Mouse (Mus musculus) inflammation-experienced regulatory T-cells, adult 6 months (primary cell): ENCODE data around the gene Castor1. TPM values are rescaled to one million over a fixed set of nuclear protein-coding genes. Genes with fewer than 3 reads are reported as not detected.

ENCODE experiments used
- ATAC-seq: one replicate; pipeline ENCODE4 v1.8.0; 2017
- polyA plus RNA-seq, 3 experiments: library from polyadenylated mRNA; unstranded; fragments of 100-300 nt; shearing (Covaris generic); gene quantifications; one replicate each; pipeline ENCODE4 v1.2.1; 2017

Gene Castor1
- polyA plus RNA-seq, 3 experiments from 2014 or later: 25.7 to 42.0 (median 37.8) TPM

DNA sequence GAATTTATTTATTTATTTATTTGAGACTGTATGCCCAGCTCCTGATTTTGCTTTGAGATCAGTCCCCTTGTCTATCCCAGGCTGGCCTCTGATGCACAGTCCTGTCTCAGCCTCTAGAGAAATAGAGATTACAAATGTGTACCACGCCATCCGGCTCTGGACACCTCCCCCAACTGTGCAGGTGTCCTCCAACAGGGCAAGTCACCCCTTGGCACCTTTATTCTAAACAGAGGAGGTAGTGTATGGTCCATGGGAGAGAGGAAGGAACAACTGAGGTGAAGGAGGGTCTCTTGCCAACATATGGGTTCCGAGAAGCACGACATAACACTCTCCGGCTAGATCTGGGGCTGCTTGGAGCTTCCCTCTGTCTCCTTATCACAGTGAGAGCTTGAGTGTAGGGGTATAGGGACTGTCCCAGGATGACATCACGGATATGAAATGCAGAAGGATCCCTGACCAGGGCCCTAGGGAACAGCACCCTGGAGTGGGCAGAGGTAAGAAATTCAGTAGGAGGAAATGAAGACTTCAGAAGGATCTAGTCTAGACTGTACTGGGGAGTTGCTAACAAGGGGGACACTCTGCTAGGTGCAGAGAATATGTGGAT, 17.1 kb downstream of the Castor1 start:
- ATAC-seq: no peak

DNA sequence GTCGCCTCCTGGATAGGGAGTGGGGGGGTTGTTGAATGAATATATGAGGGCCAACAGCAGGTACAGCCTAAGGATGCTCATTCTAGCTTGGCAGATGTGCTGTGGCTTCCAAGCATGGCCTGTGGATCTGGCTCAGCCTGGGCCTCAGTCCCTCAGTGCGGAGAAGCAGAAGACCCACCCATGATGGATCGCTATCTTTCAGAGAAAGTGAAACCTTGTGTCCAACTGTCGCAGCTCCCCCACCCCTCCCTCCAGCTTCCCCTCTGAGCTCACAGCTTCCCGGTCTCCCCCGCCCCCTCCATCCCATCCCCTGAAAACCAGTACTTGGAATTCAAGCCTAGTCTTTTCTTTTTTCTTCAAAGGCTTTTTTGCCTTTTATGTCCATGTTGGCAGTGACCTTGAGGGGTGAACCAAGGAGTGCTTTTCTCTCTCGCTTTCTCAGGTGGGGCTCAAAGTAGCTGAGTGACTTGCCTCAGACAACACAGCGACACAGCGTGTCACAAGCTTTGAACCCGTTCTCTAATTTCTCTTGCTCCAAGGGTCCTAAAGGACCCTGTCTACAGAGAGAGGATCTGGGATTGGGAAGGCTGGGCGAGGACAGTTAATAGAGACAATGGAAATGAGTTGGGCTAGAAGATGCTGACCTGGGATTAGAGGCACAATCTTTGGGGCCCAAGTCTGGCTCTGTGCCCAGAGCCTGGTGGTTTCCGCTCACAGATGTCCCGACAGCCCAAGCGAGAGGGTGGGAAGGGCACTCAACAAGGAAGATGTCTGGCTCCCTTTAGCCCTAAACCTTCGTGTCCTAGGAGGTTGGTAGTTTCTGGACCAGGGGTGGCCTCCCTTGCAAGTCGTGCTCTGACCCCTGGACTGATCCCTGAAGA, 17.9 kb downstream of the Castor1 start, which contains the start of gene Osm:
TSS of gene Osm (plus strand) at position 756 of the 881 bp plus-strand sequence.
- ATAC-seq: peak; percentile 50

DNA sequence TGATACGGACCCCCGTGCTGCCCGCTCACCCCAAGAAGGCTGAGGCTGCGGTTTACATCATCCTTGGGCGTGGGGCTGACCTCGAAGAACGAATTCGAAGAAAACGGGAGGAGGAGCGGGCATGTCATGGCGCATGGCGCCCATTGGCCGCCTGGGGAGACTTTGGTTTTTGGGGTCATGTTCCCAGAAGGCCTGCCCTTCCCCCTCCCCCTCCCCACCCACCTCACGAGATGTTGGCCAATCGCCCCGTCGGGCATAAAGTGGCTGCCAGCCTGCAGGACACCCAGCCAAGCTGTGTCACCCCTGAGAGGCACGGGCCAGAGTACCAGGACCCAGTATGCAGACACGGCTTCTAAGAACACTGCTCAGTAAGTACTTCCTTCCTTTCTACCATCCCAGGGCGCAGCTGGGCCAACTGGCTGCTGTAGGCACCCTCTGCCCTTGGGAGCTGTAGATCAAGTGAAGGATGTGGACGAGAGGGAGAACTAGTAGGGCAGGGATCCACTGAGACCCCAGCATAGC, 18.6 kb downstream of the Castor1 start:
- peak; percentile 19 for ATAC-seq

DNA sequence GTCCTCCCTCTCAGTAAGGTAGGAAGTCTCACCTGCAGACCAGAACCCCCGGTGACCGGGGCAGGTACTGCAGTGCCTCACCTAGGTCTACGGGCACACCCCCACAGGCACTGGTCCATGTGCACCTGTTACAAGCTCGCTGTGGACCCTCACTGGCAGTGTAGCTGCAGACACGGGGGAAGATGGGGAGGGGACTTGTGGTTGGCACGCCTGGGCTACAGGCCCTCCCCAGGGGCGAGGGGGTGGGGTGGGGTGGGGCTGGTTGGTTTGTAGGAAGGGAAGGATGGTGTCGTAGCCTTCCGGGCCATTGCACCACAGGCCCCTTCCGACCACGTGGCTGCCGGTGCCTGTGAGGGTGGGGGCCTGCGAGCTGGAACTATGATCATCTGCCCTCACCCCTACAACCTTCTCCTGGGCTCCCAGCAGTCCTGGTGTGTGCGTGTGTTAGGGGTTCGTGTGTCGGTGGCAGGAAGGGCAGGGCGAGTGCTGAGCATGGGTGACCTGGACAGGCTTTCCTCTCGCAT, 19.4 kb downstream of the Castor1 start:
- peak; percentile 80 for ATAC-seq

DNA sequence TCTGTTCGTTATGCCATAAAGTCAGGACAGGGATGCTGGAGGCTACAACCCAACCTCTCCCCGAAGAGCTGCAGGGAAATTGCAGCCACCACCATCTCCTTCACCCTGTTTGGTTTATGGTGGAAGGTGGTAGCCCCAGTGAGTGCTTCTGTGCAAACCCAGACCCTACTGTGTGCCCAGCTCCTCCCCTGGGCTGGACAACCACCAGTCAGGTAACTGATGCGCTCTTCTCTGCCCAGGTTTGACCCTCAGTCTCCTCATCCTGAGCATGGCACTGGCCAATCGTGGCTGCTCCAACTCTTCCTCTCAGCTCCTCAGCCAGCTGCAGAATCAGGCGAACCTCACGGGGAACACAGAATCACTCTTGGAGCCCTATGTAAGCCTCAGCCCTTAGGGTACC, 20.1 kb downstream of the Castor1 start:
- ATAC-seq: no peak

DNA sequence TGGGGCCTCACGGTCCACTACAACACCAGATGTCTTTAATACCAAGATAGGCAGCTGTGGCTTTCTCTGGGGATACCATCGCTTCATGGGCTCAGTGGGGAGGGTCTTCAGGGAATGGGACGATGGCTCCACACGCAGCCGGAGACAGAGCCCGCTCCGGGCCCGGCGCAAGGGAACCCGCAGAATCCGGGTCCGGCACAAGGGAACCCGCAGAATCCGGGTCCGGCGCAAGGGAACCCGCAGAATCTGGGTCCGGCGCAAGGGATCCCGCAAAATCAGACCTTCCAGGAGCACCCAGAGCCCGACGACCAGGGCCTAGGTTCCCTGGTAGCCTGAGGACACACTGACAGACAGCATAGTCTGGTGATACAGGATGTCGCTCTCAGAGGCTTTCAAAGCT, 21.7 kb downstream of the Castor1 start:
- ATAC-seq: no peak

DNA sequence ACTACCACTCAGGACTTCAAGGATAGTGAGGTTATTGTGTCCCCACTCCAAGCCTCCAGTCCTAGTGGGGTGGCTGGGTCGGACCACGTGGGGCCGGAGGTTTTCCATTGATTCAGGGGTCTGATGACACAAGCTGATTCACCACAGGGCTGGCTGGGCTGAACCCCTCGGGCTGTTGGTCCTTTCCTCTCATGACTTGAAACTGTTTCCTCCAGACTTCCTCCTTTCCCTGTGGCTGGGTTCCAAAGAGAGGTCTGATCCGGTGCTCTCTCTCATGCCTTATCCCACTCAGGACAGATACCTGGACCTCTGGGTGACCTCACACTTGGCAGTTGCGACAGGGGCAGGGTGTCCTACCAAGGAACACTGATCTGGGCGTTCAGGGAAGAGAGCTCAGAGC, 22.1 kb downstream of the Castor1 start:
- ATAC-seq: no peak

DNA sequence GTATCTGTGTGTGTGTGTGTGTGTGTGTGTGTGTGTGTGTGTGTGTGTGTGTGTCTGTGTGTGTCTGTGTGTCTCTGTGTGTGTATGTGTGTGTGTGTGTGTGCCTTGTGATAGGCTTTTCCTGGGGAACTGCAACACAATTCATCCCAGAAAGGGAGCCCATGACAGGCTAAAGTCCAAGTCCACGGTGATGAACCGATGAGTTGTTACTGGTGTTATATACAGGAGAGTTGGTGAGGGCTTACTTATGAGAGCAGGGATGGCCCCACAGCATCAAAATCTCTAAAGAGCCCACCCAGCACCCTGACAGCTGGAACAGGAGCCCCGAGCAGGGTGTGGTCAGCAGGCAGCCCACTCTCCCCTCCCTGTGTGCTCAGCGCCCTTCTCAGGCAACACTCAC, 23.2 kb downstream of the Castor1 start:
- ATAC-seq: no peak

DNA sequence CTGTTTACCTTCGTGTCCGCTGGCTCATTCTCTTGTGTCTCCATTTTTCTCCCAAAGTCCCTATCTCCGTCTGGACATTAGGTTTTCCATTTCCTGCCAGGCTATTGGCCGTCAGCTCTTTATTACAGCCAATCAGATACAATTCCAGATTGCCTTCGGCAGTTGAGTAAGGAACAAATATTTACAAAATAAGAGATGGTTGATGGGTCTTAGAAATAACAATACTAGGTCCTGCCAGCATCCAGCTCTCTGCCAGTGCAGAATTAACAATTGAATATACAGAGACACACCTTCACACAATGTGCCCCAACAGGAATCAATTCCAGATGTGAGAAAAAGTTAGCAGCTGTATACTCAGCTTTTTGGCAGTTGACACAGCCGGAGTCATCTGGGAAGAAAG, 28.1 kb downstream of the Castor1 start:
- ATAC-seq: no peak

DNA sequence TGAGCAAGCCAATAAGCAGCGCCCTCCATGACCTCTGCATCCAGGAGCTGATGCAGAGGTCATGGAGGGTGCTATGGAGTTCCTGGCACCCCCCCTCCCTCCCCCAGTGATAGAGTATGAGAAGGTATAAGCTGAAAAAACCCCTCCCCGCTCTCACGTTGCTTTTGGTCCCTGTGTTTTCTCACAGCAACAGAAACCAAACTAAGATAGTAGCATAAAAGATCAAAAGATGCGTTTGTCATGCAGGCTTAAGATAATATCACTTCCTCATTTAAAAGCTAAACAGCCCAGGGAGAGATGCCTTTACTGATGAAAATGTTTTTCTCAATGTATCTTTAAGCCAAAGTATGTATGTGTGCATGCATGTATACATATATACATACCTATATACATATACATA, 28.6 kb downstream of the Castor1 start:
- peak; percentile 77 for ATAC-seq

DNA sequence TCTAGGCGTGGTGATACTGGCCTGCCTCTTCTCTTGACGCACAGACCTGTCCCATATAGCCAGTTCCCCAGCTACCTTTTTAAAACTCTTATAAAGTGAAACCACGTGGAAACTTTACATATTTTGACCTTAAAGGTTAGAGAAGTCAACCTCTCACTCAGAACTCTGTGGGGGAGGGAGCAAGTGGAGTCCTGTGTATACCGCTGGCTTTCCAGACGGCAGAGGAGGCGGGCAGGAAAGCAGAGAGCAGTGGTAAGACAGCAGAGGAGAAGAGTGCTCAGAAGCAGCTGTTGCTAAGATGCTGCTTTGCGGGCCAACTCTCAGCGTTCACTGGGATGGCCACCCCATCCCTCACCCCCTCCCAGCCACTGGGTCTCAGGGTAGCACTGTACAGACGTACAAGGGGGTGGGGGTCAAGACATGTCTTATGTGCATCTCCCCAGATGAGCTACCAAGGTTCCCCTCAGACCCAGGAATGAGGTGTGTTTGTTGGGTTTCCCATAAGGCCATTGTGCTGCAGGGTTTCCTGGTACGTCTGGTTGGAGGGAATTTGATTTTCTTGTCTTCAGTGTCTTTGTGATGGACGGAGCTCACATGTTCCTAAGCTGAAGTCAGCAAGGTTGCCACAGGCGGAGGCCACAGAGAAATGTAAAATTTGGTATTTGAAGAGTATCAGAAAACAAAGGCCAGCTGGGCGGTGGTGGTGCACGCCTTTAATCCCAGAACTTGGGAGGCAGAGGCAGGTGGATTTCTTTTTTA, 29.4 kb downstream of the Castor1 start:
- ATAC-seq: peak; percentile 72

DNA sequence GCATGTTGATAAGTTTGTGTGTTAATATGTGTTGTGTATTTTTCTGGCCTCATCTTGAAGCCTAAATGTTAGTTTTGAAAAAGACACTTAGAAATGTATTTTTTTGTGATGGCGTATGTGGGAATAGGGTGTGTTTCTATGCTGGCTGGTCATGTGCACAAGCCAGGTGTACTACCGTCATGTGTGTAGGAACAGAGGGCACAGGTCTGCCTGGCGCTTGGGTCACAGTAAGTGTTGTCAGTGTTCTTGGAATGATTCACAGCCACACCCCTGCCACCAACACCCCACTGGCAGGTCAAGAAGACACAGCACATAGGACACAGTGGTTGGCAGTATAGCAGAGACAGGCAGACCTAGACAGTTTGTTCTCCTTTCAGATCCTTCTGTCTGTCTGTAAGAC, 31.1 kb downstream of the Castor1 start:
- no peak for ATAC-seq

DNA sequence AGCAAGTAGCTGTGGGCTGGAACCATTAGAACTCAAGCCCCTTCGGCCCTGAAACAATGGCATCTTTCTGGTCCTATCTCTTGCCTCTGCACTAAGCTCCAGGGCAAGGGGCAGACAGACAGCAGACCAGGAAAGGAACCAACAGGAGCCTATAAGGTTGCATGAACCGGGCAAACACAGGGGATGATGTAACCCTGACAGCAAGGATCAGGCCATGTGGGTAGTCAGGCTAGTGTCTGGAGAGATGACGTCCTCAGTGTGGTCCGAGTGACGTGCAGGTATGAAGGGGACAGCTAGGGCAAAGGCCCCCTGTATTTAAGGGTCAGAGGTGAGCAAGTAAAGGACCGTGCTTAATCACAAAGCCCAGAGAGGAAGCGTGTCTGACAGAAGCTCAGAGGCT, 32.3 kb downstream of the Castor1 start:
- ATAC-seq: no peak

DNA sequence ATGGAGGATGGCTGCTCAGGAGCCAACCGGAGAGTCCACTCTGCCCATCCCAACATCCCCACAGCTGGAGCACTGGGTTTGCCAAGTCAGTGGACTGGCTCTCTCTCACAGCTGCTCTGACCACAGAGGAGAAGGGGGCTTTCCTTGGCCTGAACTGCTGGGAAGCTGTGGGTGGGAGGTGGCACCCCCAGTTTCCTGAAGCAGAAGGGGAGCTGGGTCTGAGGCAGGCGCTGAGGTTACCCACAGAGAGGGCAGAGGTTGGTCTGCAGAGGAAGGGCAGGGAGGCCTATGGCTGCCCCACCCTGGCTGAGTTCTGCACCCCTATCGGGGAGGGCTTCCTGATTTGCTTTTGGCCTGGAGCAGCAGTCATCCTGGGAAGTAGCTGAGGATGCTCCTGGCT, 33.4 kb downstream of the Castor1 start:
- no peak for ATAC-seq

DNA sequence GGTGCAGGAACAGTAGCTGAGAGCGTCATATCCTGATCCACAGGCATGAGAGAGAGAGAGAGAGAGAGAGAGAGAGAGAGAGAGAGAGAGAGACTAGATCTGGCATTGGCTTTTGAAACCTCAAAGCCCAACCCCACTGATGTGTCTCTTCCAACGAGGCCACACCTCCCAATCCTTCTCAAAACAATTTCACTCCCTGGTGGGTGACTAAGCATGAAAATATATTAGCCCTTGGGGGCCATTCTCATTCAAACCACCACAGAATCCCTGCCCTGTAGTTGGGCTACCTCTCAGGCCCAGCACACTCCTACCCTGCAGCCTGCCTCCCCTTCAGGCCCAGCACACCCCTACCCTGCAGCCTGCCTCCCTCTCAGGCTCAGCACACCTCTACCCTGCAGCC, 34.9 kb downstream of the Castor1 start:
- no peak for ATAC-seq

DNA sequence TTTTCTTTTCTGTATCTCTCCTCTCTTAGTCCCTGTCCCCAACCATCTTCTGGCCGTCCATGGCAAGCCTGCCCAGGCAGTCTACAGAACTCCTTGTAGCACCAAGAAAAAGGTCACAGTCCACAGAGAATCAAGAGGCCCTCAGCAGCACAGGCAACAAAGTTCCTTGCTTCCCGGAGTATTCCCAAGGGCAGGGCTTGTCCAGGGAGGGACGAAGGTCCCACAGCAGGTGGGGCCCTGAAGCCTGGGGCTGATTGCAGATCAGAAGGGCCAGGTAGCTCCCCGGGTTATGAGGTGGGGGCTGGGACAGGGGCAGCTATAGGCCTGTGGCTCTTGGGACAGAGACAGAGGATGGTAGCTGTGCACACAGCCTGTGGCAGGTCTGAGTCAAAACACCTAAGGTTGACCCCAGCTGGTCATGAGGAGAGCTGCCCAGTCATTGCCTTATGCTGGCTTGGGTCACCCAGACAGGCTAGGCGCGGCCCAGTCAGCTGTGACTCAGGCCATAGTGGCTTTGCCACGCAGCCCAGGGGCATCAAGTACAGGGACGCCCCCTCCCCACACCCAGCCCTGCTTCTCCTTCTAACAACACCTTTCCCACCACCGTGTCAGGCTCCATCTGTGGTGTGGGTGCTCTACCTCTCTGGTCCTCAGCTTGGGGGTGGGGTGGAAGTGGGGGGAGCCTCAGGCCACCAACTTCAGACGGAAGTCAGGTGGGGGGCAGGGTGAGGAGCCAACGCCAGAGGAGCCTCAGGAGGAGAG, 39.0 kb downstream of the Castor1 start, which contains the start of gene Lif:
TSS of gene Lif (plus strand) at position 712 of the 762 bp plus-strand sequence.
- no peak for ATAC-seq

DNA sequence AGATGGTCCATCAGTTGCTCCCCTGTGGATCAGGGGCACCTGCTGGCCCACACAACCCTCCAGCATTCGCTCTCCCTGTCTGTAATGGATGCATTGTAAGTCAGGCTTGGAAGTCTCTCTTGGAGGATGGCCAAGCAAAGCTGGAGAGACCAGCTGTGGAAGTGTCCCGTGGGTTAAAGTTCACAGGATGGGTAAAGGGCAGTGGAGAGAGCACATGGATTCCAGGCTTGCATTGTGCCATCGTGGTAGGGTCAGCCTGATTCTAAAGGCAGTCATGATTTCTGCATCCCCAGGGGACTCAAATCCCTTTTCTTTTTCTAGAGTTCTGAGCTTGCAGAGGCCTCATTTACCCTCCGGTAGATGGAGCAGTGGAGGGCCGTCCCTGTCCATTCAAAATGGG, 39.7 kb downstream of the Castor1 start:
- no peak for ATAC-seq

DNA sequence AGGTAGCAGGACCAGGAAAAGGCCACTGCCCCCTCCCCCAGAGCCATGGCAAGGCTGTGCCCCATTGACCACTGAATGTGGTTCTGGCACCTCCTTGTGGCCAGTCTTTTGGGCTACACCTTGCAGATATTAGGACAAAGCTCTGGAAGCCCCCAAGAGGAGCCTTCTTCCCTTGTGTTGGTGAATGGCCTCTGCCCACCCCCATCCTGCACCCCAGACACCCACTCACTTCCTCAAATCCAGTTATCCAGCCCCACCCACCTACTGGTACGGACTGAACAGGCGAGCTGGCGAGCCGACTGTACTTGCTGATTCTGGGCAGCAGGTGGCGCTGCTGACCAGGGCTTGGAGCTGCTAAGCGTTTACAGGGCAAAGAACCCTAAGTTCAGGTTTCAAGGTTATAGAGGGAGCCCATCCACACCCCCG, 40.6 kb downstream of the Castor1 start:
- peak; percentile 68 for ATAC-seq

DNA sequence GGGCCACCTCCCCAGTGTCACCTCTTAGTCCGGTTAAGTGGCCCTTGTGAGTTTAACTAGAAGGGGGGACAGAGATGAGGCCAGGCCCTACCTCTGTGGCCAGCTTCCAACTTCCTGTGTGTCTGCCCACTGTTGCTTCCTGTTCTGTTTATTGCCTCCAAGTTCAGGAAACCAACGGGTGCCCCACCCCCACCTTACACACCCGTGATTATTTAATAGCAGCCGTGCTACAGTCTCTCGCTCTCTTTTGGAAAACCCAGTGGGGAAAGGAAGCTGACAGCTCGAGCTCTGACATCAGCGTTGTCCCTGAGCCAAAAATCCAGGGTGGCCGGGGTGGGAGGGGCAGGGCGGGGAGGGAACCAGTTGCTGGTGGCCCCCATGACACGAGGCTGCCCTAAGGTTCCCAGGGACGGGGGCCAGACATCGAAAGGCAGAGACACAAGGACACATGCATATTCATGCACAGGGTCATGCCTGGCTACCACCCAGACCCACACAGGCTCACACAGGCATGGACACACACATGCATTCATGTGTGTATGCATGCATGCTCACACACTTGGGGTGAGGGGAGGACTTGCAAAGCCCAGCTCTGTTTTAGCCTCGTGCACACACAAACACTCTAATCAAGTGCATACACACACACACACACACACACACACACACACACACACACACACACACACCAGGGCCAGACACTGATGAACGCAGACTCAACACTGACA, 42.6 kb downstream of the Castor1 start:
- ATAC-seq: peak; percentile 9

DNA sequence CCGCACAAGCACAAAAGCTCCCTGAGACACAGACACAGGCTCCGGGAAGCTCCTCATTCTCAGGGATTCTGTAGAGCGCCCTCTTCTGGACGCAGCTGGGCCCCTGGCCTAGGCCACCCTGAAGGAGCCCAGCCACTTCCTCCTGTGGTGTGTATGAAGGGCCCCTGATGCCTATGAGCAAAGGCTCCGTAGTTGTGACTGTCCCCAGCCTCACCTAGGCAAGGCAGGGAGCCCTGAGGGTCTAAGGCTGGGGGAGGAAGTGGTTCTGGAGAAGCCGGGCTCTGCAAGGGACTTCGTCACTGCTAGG, 43.1 kb downstream of the Castor1 start:
- ATAC-seq: peak; percentile 63

DNA sequence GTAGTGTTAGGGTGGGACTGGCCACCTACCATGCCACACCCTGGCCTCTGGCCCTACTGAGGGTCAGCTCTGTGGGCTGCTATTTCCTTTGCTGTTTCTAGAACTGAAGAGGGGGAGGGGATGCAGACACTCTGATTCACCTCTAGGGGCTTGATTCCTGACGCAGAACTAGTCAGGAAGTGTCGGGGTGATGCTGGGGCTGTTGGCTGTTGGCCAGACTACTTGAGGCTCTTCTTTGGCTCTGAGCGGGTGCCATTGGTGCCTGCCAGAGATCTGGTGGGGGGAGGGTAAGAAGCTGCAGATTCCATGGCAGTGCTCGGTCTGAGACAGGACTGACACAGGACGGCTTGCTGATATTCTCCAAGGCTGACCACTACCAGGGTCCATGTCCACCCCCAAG, 43.9 kb downstream of the Castor1 start:
- peak; percentile 51 for ATAC-seq

DNA sequence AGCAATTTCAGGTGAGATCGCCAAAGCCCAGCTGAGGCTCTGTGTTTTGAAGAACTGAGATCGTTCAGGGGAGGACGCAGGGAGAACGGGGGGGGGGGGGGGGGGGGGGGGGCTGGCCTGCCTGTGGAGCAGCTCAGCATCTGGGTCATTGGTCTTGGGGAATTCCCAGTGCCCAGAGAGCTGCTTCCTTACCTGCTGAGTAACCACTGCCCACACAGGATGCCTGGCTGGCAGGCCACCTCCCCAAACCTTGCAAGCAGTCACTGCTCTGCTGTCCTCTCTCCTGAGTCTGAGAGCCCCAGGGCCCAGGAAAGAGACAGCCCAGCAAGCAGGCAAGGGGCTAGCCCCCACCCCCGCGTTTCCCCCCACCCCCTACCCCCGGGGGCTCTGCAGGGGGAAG, 44.8 kb downstream of the Castor1 start:
- ATAC-seq: no peak
